Mouse (Mus musculus) olfactory bulb, adult 2 months (tissue): ENCODE measurements around the gene Ahcyl1. TPM values are rescaled to one million over a fixed set of nuclear protein-coding genes. Genes with fewer than 3 reads are reported as not detected.

Source experiments
- H3K27ac ChIP-seq: fragments of 200-500 bp; 2 replicates; pipeline ENCODE4 v1.5.1; 2012; ENCODE audit warnings: low read depth, low read length; ENCODE audit not compliant: insufficient read depth
- H3K4me1 ChIP-seq: fragments of 200-500 bp; 2 replicates; pipeline ENCODE4 v1.6.1; 2012; ENCODE audit warnings: low read length; ENCODE audit not compliant: control insufficient read depth, insufficient read depth
- H3K4me3 ChIP-seq: fragments of 200-500 bp; 2 replicates; pipeline ENCODE4 v1.5.1; 2012; ENCODE audit warnings: mild to moderate bottlenecking, low read depth, low read length, moderate library complexity; ENCODE audit not compliant: insufficient read depth
- CTCF ChIP-seq: fragments of 200-500 bp; IDR thresholded peaks from 2 replicates; pipeline ENCODE4 v1.5.1; 2012; ENCODE audit warnings: low read depth, mild to moderate bottlenecking, low read length, moderate library complexity; ENCODE audit not compliant: insufficient read depth
- POLR2A ChIP-seq: fragments of 200-500 bp; IDR thresholded peaks from 2 replicates; pipeline ENCODE4 v1.6.1; 2012; ENCODE audit warnings: mild to moderate bottlenecking, low read depth, low read length, moderate library complexity; ENCODE audit not compliant: insufficient read depth
- WGBS: fragments of 180-500 bp; shearing (Covaris S2); methylation state at CpG from one replicate; pipeline ENCODE4 v1.1.7; 2018; 5-methylcytosine and 5-hydroxymethylcytosine counted together
- polyA plus RNA-seq: library from polyadenylated mRNA; stranded (reverse); fragments of >200 nt; gene quantifications from 2 replicates; pipeline ENCODE4 v1.2.4, GENCODE M21; 2012; ENCODE audit warnings: low replicate concordance; ENCODE audit not compliant: missing spikeins, insufficient read depth, insufficient read length

Ahcyl1 gene
- 109 and 279 TPM in 2 replicates for polyA plus RNA-seq

DNA sequence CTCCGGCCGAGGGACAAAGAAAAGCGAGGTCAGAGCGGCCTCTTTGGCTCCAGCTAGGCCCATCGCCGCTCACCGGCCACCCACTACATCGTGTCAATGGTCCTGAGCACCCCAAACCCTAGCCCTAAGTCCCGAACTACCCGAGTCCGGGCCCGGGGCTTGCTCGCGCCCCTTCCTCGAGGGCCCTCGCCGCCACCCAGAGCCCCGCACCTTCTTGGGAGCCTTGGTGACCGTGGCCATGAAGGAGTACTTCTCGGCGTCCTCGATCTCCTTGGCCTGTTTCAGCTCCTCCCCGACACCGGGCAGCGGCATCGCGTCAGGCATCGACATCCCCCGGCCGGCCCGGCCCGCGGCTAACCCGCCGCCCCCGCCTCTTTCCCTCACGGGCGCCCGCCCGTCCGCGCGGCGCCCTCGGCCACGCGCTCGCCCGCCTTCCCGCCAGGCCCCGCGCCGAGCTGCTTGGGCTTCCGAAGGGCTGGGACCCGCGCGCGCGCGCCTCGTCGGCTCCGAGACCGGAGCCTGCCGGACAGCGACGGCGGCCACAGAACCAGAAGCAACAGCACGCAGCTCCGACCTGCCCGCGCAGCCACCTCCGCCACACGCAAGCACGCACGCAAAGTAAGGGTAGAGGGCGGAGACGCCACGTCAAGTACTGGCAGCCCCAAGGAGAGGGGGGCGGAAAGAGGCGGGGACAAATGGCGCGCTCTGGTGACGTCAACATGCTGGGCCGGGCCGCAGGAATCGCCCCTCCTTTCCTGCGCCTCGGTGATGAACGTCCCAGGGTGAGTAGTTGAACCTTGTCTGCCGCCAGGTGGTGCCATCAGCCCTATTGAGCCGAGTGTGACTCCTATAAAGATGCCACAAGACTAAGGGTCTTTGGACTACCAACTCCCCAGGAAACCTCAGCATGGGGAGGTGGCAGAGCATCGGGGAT lies at the start of gene Ahcyl1:
TSS of gene Ahcyl1 (minus strand) at position 613 of the 934 bp plus-strand sequence.
- peak within 1 kb of the TSS; percentile 84 for H3K4me3 ChIP-seq
- H3K27ac ChIP-seq, result peak within 1 kb of the TSS; percentile 81
- under 1% methylated on average over 89 of the region's 93 CpGs for WGBS
- H3K4me1 ChIP-seq, result peaks cover 8% of the 10 kb centered on the region
- TF ChIP-seq CTCF (peak; percentile 76), POLR2A (peak; percentile 87)

DNA sequence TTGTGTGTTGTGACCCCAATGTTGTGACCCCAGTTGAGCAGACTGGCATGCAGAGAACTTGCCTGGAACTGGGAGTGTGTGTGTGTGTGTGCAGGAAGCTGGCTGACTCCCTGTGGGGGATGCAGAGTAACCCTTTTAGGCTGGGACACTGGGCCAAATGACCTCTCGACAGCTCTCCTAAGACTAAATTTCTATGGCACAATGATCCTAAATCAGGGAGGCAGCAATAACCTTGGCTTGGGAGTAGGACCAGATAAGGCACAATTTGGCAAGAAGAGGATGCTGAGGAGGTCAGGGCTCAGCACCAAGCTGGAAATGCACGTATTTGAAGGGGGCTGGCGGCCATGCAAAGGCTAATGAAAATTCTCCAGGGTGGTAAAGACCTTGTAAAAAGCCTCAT lies 49.7 kb upstream of the Ahcyl1 start:
- WGBS, result 84% methylated on average over 3 of the region's 3 CpGs
- no peak overlapping the region for H3K4me3 ChIP-seq
- TF ChIP-seq CTCF, result no peak
- no peak for TF ChIP-seq POLR2A
- H3K4me1 ChIP-seq, result peaks cover 12% of the 10 kb centered on the region
- H3K27ac ChIP-seq, result no peak overlapping the region

DNA sequence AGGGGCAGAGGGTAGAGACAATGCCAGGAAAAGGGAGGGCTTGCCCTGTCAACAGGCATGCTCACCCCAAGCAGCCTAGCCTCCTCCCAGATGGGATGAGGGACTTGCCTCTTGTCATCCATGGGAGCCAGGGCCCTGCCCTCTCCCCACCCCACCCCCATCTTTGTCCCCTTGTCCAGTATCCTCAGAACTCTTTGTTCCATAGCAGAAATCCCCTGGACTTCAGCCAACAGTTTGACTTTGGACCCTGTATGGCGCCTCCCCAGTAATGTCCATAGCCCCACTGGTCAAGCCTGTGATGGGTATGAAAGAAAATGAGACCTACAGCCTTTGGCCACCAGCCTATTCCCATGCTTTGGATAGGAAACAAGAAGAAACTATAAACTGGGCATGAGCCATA lies 47.3 kb upstream of the Ahcyl1 start:
- no peak overlapping the region for H3K4me3 ChIP-seq
- H3K27ac ChIP-seq, result no peak overlapping the region
- TF ChIP-seq POLR2A (no peak), CTCF (no peak)
- WGBS, result 84% methylated on average over 1 of the region's 1 CpGs
- peaks cover 24% of the 10 kb centered on the region for H3K4me1 ChIP-seq

GRCm38 (mm10) chr3:107743107-107743506 lies 46.7 kb upstream of the Ahcyl1 start:
- TF ChIP-seq POLR2A, result no peak
- TF ChIP-seq CTCF, result no peak
- H3K4me3 ChIP-seq, result no peak overlapping the region
- WGBS, result 57% methylated on average over 3 of the region's 3 CpGs
- peaks cover 24% of the 10 kb centered on the region for H3K4me1 ChIP-seq
- H3K27ac ChIP-seq, result no peak overlapping the region

DNA sequence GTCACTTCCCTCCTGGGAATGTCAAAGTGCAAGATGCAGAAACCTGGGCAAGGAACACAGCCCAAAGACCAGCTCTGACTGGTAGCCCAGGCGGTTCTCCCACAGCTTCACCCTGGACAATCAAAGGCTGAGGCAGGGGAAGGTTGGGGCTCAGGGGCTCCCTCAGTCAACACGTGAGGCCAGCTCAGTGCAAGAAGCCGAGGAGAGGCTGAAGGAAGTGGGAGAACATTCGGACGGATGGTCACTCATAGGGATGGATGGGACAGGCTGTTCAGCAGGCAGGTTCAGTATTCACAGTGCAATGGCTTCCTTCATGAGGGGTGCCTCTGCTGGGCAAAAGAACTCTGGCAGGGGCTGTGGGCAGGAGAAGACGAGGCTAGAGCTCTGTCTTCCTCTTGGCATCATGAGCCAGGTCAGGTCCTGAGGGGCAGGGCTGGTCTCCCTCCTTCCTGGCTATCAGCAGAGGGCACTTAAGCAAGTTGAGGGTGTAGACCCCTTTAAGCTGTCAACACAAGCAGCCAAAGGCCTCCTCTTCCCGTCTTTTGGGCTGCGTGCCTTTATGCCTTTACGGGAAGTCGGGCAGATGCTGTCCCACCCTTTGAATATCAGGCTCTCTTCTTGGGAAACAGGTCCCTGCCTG lies 45.8 kb upstream of the Ahcyl1 start:
- Histone ChIP-seq H3K27ac (no peak overlapping the region), H3K4me3 (no peak overlapping the region), H3K4me1 (peaks cover 24% of the 10 kb centered on the region)
- WGBS, result 94% methylated on average over 10 of the region's 10 CpGs
- no peak for TF ChIP-seq CTCF
- no peak for TF ChIP-seq POLR2A

DNA sequence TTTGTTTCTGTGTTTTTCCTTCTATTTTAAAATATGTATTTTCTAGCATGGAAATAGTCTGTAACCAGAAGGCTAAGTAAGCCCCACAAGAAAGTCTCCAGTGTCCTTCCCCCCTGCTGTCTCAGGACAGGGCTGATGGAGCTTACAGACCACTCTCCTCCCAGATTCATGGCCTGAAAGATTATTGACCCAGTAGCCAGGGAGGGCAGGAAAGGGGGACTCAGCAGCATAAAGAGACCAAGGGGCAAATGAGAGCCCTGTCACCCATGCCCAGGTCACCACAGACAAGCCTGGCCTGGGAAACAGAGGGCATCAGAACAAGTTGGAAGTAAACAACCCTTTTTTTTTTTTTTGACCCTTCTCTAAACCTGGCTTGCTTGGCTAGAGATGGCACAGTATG lies 45.0 kb upstream of the Ahcyl1 start:
- Histone ChIP-seq H3K4me3 (no peak overlapping the region), H3K4me1 (peaks cover 24% of the 10 kb centered on the region), H3K27ac (peak overlapping the region; percentile 36; the same call in 1 of the 2 replicates)
- TF ChIP-seq POLR2A, result no peak
- TF ChIP-seq CTCF, result no peak

GRCm38 (mm10) chr3:107740578-107741207 lies 44.3 kb upstream of the Ahcyl1 start:
- TF ChIP-seq POLR2A (no peak), CTCF (no peak)
- 20% methylated on average over 6 of the region's 6 CpGs for WGBS
- peaks cover 24% of the 10 kb centered on the region for H3K4me1 ChIP-seq
- no peak overlapping the region for H3K4me3 ChIP-seq
- H3K27ac ChIP-seq, result no peak overlapping the region

- 66% methylated on average over 2 of the region's 2 CpGs for WGBS
- H3K27ac ChIP-seq, result no peak overlapping the region
- no peak overlapping the region for H3K4me3 ChIP-seq
- TF ChIP-seq POLR2A (no peak), CTCF (no peak)
- peaks cover 24% of the 10 kb centered on the region for H3K4me1 ChIP-seq
Observed at GRCm38 (mm10) chr3:107739966-107740365, 43.6 kb upstream of the Ahcyl1 start.
